Mouse (Mus musculus): ENCODE results near the gene Dstn. TPM values are rescaled to one million over a fixed set of nuclear protein-coding genes. Genes with fewer than 3 reads are reported as not detected.
A peak's percentile ranks its signal among the peaks of the same experiment; 100 is the strongest.

Dstn gene
- polyA plus RNA-seq, 1 experiment from 2014 or later = 426 TPM

DNA sequence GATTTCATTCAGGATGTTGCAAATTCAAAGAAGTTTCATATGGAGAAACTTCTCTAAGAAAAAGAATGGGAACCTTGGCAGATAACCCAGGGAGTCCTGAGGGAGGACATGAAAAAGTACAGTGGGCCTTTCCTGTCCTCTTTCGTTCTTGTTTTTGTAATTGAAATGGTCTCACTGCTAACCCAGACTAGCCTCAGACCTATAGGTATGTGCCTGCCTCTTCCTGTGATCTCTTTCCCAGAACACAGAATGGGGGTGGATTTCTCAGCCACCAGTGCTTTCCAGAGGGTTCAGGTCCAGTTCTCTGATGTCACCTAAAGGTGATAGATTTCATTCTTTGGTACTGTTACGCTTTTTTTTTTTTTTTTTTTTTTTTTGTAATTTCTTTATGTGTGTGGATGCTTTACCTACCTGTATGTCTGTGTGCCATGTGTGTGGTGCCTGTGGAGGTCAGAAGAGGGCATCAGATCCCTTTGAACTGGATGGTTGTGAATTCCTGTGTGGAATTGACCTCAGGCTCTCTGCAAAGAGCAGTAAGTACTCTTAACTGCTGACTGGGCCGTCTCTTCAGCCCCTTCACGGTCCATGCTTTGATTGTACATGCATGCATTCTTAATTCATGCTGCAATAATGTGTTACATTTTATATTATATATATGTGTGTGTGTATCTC is 3.8 kb downstream of the Dstn start:
- Histone ChIP-seq H3K9ac (replicated peaks) (no peak overlapping the region), H3K36me3 (no peaks in the 10 kb centered on the region), H3K4me3 (no peak overlapping the region), H3K4me1 (peaks cover 47% of the 10 kb centered on the region), H3K4me2 (replicated peaks) (no peak overlapping the region), H3K27me3 (no peaks in the 10 kb centered on the region), H3K27ac (replicated peaks) (no peak overlapping the region), H3K9me3 (no peaks in the 10 kb centered on the region)
- no peak for ATAC-seq (replicated peaks)
- WGBS = 69% methylated on average over 4 of the region's 4 CpGs

DNA sequence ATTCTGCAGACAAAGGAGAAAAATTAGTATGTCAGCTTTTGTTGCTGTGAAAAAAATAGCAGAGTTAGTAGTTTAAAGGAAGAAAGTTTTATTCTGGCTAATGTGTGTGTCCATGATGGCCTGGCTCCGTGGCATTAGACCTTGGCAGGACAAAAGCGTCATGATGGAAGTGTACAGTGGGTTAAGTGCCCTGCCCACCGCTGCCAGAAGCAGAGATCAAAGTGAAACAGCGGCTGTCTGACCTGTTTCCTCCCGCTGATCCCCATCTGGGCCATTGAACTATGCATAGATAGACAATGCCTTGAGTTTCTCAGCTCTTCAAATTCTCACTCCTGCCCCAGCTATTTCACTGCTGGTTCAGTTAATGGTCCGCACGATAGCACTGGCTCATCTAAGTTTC is 9.0 kb downstream of the Dstn start:
- H3K4me1 ChIP-seq = peaks cover 26% of the 10 kb centered on the region
- no peak overlapping the region for H3K4me2 ChIP-seq (replicated peaks)
- no peaks in the 10 kb centered on the region for H3K36me3 ChIP-seq
- no peaks in the 10 kb centered on the region for H3K27me3 ChIP-seq
- H3K4me3 ChIP-seq = no peak overlapping the region
- no peak for ATAC-seq (replicated peaks)
- no peak overlapping the region for H3K27ac ChIP-seq (replicated peaks)
- no peaks in the 10 kb centered on the region for H3K9me3 ChIP-seq
- 71% methylated on average over 7 of the region's 7 CpGs for WGBS
- no peak overlapping the region for H3K9ac ChIP-seq (replicated peaks)

DNA sequence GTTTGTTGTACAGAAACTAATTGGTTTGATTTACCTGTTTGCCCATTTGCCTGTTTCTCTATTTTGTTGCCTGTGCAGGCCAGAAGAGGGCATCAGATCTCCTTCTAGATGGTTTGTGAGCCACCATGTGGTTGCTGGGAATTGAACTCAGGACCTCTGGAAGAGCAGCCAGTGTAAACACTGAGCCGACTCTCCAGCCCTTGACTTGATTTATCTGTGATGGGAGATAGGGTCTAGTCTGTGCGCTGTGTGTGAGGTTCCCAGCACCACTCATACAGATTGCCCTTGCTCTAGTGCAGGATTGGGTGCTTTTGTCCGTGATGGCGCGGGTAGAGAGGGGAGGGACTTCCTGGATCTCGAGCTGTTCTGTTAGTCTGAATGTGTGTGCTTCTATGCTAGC is 10.7 kb downstream of the Dstn start:
- ATAC-seq (replicated peaks) = 0 out of 2 replicates have a peak, but pooled peaks have one; percentile 43
- WGBS = 97% methylated on average over 6 of the region's 6 CpGs
- H3K9ac ChIP-seq (replicated peaks) = no peak overlapping the region
- H3K36me3 ChIP-seq = no peaks in the 10 kb centered on the region
- H3K27ac ChIP-seq (replicated peaks) = no peak overlapping the region
- H3K4me3 ChIP-seq = no peak overlapping the region
- H3K27me3 ChIP-seq = no peaks in the 10 kb centered on the region
- no peak overlapping the region for H3K4me2 ChIP-seq (replicated peaks)
- no peaks in the 10 kb centered on the region for H3K9me3 ChIP-seq
- H3K4me1 ChIP-seq = peaks cover 23% of the 10 kb centered on the region

DNA sequence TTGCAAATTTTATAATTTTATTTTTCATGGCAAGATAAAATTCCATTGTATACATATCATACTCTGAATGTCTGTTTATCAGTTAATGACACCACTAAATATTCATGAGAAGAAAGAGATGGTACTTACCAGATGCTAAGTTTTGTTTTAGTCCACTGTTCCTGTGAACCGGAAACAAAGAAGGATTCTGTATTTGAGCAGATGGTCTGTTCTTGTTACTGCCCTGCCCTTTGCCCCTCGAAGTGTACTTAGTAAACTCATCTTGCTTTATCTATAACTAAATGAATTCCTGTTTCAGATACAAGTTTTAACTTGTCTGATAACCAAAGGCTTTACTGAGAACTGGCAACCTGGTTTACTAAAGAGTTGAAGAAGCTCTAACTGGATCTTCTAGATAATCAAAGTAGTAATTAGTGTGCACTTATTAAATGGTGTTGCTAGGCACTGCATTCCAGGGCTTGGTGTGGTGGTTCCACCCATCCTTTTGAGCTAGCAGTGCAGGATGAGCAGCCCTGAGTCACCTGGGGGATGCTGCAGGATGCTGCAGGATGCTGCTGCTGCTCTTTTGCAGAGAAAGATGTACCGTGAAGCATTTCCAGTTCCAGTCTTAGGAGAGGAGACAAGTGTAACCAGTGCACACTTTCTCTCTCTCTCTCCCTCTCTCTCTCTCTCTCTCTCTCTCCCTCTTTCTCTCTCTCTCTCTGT is 14.6 kb downstream of the Dstn start:
- no peak overlapping the region for H3K27ac ChIP-seq (replicated peaks)
- no peak overlapping the region for H3K9ac ChIP-seq (replicated peaks)
- peaks cover 7% of the 10 kb centered on the region; the same call in 1 of the 2 replicates for H3K4me1 ChIP-seq
- H3K4me2 ChIP-seq (replicated peaks) = no peak overlapping the region
- no peaks in the 10 kb centered on the region for H3K36me3 ChIP-seq
- H3K27me3 ChIP-seq = no peaks in the 10 kb centered on the region
- H3K4me3 ChIP-seq = no peak overlapping the region
- H3K9me3 ChIP-seq = no peaks in the 10 kb centered on the region
- no peak for ATAC-seq (replicated peaks)
- 44% methylated on average over 3 of the region's 3 CpGs for WGBS

DNA sequence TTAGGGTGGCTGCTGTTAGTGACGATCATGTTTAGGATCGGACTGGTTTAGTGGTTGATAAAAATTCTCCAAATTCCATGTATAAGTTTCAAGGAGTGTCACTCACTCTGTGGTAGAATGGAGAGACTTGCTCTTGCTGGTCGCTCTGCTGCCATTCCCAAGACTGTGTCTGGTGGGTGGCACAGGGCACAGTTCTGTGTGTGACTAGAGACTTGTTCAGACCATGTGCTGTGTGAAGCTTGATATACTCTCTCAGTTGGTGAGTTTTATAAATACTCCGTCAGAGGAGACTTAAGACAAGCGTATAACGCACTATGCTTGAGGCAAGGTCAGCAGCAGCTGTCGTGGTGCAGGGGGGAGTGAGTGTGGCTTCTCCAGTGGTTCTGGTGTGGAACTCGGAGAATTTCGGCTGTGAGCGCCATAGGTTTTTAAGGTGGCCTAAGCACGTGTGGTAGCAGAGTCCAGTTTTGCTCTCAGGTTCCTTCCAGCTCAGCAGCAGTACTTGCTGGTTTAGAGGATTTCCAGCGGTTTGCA is 17.3 kb downstream of the Dstn start:
- Histone ChIP-seq H3K36me3 (no peaks in the 10 kb centered on the region), H3K9me3 (no peaks in the 10 kb centered on the region), H3K9ac (replicated peaks) (no peak overlapping the region), H3K27me3 (no peaks in the 10 kb centered on the region), H3K4me1 (peaks cover 7% of the 10 kb centered on the region), H3K27ac (replicated peaks) (no peak overlapping the region), H3K4me3 (no peak overlapping the region), H3K4me2 (replicated peaks) (no peak overlapping the region)
- no peak for ATAC-seq (replicated peaks)
- WGBS = 91% methylated on average over 12 of the region's 12 CpGs

DNA sequence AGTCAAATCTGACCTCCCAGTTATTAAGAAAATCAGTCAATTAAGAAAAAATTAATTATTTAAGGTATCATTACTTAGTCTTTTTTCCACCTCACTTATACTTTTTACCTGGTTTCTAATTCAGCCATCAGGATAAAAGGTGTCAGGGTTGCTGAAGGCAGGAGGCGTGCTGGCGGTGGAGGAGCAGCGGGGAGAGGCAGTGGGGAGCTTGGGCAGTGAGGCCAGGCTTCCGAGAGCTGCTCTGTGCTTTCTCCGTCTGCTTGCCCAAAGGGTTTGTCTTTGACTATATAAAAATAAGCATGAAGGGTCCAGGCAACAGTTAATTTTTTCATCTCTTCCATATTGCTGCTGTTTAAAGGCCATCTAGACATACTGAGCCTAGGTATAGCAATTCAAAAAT is 18.4 kb downstream of the Dstn start:
- Histone ChIP-seq H3K4me3 (no peak overlapping the region), H3K9me3 (no peaks in the 10 kb centered on the region), H3K27ac (replicated peaks) (no peak overlapping the region), H3K27me3 (no peaks in the 10 kb centered on the region), H3K9ac (replicated peaks) (no peak overlapping the region), H3K36me3 (peaks cover 2% of the 10 kb centered on the region; the same call in 1 of the 2 replicates), H3K4me2 (replicated peaks) (no peak overlapping the region), H3K4me1 (peaks cover 8% of the 10 kb centered on the region)
- ATAC-seq (replicated peaks) = no peak
- 80% methylated on average over 5 of the region's 5 CpGs for WGBS

DNA sequence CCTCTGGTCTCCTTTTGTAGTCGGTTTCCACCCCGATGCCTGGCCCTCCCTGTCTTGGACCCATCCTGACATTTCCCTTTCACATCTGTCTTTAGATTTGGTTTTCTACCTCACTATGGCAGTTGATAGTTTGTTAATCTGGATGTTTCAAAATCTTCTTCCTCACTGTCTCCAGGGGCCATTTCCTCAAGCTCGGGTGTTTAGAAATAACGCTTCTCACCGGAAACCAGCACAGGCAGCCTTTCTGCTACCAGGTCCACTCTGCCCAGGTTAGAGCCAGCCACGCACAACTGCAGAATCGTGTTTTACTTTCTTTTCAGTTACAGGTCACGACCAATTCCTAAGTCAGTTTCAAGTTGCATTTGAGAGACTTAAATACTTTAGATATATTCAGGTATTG is 19.3 kb downstream of the Dstn start:
- Histone ChIP-seq H3K9ac (replicated peaks) (no peak overlapping the region), H3K27me3 (no peaks in the 10 kb centered on the region), H3K27ac (replicated peaks) (no peak overlapping the region), H3K4me1 (peaks cover 8% of the 10 kb centered on the region), H3K36me3 (peaks cover 10% of the 10 kb centered on the region), H3K4me3 (no peak overlapping the region), H3K4me2 (replicated peaks) (no peak overlapping the region), H3K9me3 (no peaks in the 10 kb centered on the region)
- ATAC-seq (replicated peaks) = no peak
- 93% methylated on average over 8 of the region's 8 CpGs for WGBS

DNA sequence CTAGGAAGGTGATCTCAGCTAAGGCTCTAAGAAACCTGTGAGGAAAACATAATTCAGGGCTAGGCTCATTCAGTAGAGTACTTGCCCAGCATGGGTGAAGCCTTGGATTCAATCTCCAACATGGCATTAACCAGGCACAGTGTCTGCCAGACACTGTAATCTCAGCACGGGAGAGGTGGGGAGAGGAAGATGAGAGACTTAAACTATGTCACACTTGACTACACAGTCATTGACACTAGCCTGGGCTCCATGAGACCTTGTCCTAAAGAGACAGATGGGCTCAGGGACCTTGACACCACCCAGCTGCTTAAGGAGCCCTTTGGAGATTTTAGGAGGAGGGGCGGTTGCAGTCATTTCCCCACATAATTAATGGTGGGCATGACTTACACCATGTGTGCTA is 22.7 kb downstream of the Dstn start:
- no peaks in the 10 kb centered on the region for H3K9me3 ChIP-seq
- H3K27ac ChIP-seq (replicated peaks) = no peak overlapping the region
- no peak overlapping the region for H3K9ac ChIP-seq (replicated peaks)
- 75% methylated on average over 2 of the region's 2 CpGs for WGBS
- no peak overlapping the region for H3K4me3 ChIP-seq
- peaks cover 3% of the 10 kb centered on the region for H3K4me1 ChIP-seq
- ATAC-seq (replicated peaks) = no peak
- H3K4me2 ChIP-seq (replicated peaks) = no peak overlapping the region
- peaks cover 33% of the 10 kb centered on the region for H3K36me3 ChIP-seq
- no peaks in the 10 kb centered on the region for H3K27me3 ChIP-seq

DNA sequence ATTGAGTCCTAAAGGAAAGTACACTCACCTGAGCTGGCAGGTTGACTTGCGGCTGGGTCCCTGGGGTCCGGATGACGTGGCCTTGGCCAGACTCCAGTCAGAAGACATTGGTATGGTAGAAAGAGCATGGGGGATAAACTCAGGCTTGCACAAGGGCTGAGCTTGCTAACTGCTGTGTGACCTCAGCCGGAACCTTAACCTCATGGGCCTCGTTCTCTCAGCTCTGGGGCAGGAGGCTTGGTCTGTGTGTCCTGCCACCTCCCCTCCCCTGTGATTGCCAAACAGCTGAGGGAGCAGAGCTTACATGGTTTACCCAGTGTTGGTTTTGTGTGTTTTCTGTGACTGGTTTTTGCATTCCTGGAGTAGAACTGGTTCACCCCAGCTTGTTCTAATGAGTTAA is 25.3 kb downstream of the Dstn start:
- Histone ChIP-seq H3K4me3 (no peak overlapping the region), H3K9me3 (no peaks in the 10 kb centered on the region), H3K9ac (replicated peaks) (no peak overlapping the region), H3K4me2 (replicated peaks) (no peak overlapping the region), H3K27ac (replicated peaks) (no peak overlapping the region), H3K27me3 (no peaks in the 10 kb centered on the region), H3K4me1 (peaks cover 3% of the 10 kb centered on the region), H3K36me3 (peaks cover 53% of the 10 kb centered on the region)
- WGBS = 93% methylated on average over 5 of the region's 5 CpGs
- no peak for ATAC-seq (replicated peaks)

DNA sequence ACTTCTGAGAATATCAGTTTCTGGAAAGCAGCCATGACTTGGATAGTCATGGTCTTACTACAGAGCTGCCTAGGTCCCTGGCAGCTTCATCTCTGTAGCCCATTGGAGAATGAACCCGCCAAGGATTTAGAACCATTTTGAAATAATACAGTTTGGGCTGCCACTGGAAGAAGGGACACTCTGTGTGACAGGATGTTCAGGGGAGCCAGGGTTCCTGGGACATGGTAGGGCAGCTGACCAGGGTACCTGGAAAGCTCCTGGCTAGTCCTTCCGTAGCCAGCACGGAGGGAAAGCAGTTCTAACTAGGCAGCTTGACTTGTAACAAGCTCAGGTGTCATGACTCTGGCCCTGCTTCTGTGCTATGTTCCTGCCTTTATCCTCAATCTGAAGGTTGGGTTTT is 29.7 kb downstream of the Dstn start:
- peaks cover 69% of the 10 kb centered on the region for H3K36me3 ChIP-seq
- no peaks in the 10 kb centered on the region for H3K27me3 ChIP-seq
- no peak overlapping the region for H3K9ac ChIP-seq (replicated peaks)
- H3K4me1 ChIP-seq = no peaks in the 10 kb centered on the region
- ATAC-seq (replicated peaks) = no peak
- 96% methylated on average over 3 of the region's 3 CpGs for WGBS
- H3K4me3 ChIP-seq = no peak overlapping the region
- no peak overlapping the region for H3K4me2 ChIP-seq (replicated peaks)
- no peaks in the 10 kb centered on the region for H3K9me3 ChIP-seq
- no peak overlapping the region for H3K27ac ChIP-seq (replicated peaks)

DNA sequence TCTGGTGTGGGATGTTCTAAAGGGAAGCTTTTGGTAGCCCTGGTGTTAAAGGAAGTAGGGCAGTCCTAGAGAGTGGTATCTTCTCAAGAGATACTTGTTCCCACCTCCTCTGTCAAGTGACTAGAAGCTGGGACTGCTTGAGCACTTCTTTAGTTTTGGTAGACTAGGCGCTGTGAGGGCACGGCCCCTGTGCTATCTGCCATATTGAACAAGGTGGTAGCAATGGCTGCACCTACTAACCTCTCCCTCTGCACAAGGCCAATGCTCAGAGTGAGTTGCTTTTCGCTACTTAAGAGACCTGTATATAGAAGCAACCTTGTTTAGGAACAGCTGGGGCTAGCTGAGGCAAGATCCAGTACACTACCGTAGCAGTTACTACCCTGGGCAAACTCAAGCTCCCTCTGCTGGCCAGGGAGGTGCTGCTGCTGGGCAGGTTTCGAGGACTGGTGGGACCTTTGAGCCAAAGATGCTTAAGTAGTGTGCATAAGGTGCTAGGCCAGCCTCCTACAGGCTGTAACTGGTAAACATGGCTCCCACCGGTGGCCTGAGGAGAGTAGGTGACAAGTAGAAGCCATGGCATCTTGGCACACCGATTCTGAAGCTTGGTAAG is 30.5 kb downstream of the Dstn start:
- Histone ChIP-seq H3K4me3 (no peak overlapping the region), H3K27ac (replicated peaks) (no peak overlapping the region), H3K9ac (replicated peaks) (no peak overlapping the region), H3K9me3 (no peaks in the 10 kb centered on the region), H3K4me1 (no peaks in the 10 kb centered on the region), H3K4me2 (replicated peaks) (no peak overlapping the region), H3K27me3 (no peaks in the 10 kb centered on the region), H3K36me3 (peaks cover 63% of the 10 kb centered on the region)
- ATAC-seq (replicated peaks) = no peak
- WGBS = 95% methylated on average over 7 of the region's 7 CpGs

DNA sequence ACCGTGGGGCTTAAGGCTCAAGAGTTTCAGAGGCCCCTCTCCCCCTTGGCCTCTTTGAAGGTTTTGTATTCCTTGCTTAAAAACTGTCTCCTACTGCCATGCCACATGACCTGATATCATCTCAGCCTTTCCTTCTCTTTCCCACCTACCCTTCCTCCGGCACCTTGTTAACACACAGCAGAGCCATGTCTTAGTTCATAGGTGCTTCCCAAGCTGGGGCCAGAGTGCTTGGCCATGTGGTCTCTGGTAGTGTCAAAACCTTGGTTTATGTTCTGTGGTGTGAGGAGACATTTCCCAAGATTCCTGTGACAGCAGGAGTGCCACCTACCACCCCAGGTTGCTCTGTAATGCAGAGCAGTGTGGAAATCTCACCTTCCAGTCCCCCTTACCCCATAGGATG is 31.3 kb downstream of the Dstn start:
- no peak for ATAC-seq (replicated peaks)
- Histone ChIP-seq H3K4me2 (replicated peaks) (no peak overlapping the region), H3K27me3 (no peaks in the 10 kb centered on the region), H3K36me3 (peaks cover 67% of the 10 kb centered on the region), H3K4me3 (no peak overlapping the region), H3K4me1 (no peaks in the 10 kb centered on the region), H3K9ac (replicated peaks) (no peak overlapping the region), H3K9me3 (no peaks in the 10 kb centered on the region), H3K27ac (replicated peaks) (no peak overlapping the region)
- 93% methylated on average over 2 of the region's 2 CpGs for WGBS
